Mouse (Mus musculus) hindbrain, embryonic 15.5 days (tissue): Measurements from ENCODE around the gene Btbd19. TPM values are rescaled to one million over a fixed set of nuclear protein-coding genes. Genes with fewer than 3 reads are reported as not detected.
A peak's percentile ranks its signal among the peaks of the same experiment; 100 is the strongest.

ENCODE experiments used
- ATAC-seq: fragments of 200-750 bp; cut with Nextera tagmentation; 2 replicates; pipeline ENCODE4 v1.8.0; 2017; ENCODE audit warnings: low read depth, moderate number of reproducible peaks, moderate TSS enrichment; ENCODE audit not compliant: low FRiP score
- H3K27ac ChIP-seq: fragments of 300-500 bp; sonication (generic); replicated peaks from 2 replicates; pipeline ENCODE4 v1.5.1; 2015; ENCODE audit warnings: mild to moderate bottlenecking, inconsistent platforms
- H3K27me3 ChIP-seq: fragments of 300-500 bp; sonication (generic); 2 replicates; pipeline ENCODE4 v1.6.1; 2015; ENCODE audit warnings: control low read depth, inconsistent platforms
- H3K36me3 ChIP-seq: fragments of 300-500 bp; sonication (generic); 2 replicates; pipeline ENCODE4 v1.6.1; 2015; ENCODE audit warnings: control low read depth, inconsistent platforms
- H3K4me1 ChIP-seq: fragments of 300-500 bp; sonication (generic); replicated peaks from 2 replicates; pipeline ENCODE4 v1.6.1; 2015; ENCODE audit warnings: control low read depth, inconsistent platforms
- H3K4me2 ChIP-seq: fragments of 300-500 bp; sonication (generic); 2 replicates; pipeline ENCODE4 v1.6.1; 2015; ENCODE audit warnings: moderate library complexity, mild to moderate bottlenecking, inconsistent platforms
- H3K4me3 ChIP-seq: fragments of 300-500 bp; sonication (generic); 2 replicates; pipeline ENCODE4 v1.5.1; 2015; ENCODE audit warnings: mild to moderate bottlenecking, inconsistent platforms
- H3K9ac ChIP-seq: fragments of 300-500 bp; sonication (generic); 2 replicates; pipeline ENCODE4 v1.6.1; 2015; ENCODE audit warnings: inconsistent platforms
- H3K9me3 ChIP-seq: fragments of 300-500 bp; sonication (generic); 2 replicates; pipeline ENCODE4 v1.6.1; 2016; ENCODE audit warnings: control low read depth, inconsistent platforms
- WGBS: fragments of 180-500 bp; shearing (Covaris S2); methylation state at CpG from one replicate; pipeline ENCODE4 v1.1.7; 2015; 5-methylcytosine and 5-hydroxymethylcytosine counted together
- polyA plus RNA-seq: library from polyadenylated mRNA; unstranded; fragments of >200 nt; fragmentation: Nextera tagmentation; extraction: Ambion mirVana; gene quantifications from 2 replicates; pipeline ENCODE4 v1.2.1, GENCODE M21; 2015

Btbd19 gene
- polyA plus RNA-seq, 1 experiment from 2014 or later, result 4.7 TPM

GRCm38 (mm10) chr4:117123546-117124217, 1.8 kb downstream of the Btbd19 start:
- 89% methylated on average over 7 of the region's 9 CpGs for WGBS
- ATAC-seq, result no peak
- Histone ChIP-seq H3K4me1 (peaks cover 32% of the 10 kb centered on the region), H3K36me3 (peaks cover 10% of the 10 kb centered on the region), H3K4me2 (no peak overlapping the region), H3K27me3 (no peaks in the 10 kb centered on the region), H3K9ac (no peak overlapping the region), H3K27ac (no peak overlapping the region), H3K4me3 (no peak overlapping the region), H3K9me3 (no peaks in the 10 kb centered on the region)

GRCm38 (mm10) chr4:117122209-117122608, 3.3 kb downstream of the Btbd19 start:
- H3K4me1 ChIP-seq, result peaks cover 32% of the 10 kb centered on the region
- no peak overlapping the region for H3K4me2 ChIP-seq
- H3K27ac ChIP-seq, result no peak overlapping the region
- WGBS, result 87% methylated on average over 4 of the region's 4 CpGs
- no peak overlapping the region for H3K9ac ChIP-seq
- no peaks in the 10 kb centered on the region for H3K9me3 ChIP-seq
- H3K36me3 ChIP-seq, result no peaks in the 10 kb centered on the region
- no peak for ATAC-seq
- H3K27me3 ChIP-seq, result no peaks in the 10 kb centered on the region
- H3K4me3 ChIP-seq, result no peak overlapping the region

- Histone ChIP-seq H3K9ac (peak overlapping the region; percentile 84), H3K36me3 (no peaks in the 10 kb centered on the region), H3K4me2 (peak overlapping the region; percentile 100), H3K27ac (peak overlapping the region; percentile 93), H3K4me3 (peak overlapping the region; percentile 82), H3K4me1 (peaks cover 29% of the 10 kb centered on the region), H3K9me3 (no peaks in the 10 kb centered on the region), H3K27me3 (no peaks in the 10 kb centered on the region)
- ATAC-seq, result peak; percentile 95
- under 1% methylated on average over 69 of the region's 69 CpGs for WGBS
Measured at GRCm38 (mm10) chr4:117120445-117121414, 4.8 kb downstream of the Btbd19 start.

- 0 out of 2 replicates have a peak, but pooled peaks cover under 1% of the 10 kb centered on the region for H3K36me3 ChIP-seq
- no peaks in the 10 kb centered on the region for H3K9me3 ChIP-seq
- peaks cover 22% of the 10 kb centered on the region for H3K4me1 ChIP-seq
- H3K4me3 ChIP-seq, result peak overlapping the region; percentile 82
- peak overlapping the region; percentile 84 for H3K9ac ChIP-seq
- peak overlapping the region; percentile 93 for H3K27ac ChIP-seq
- 5% methylated on average over 10 of the region's 10 CpGs for WGBS
- no peak; the same call in 1 of the 2 replicates for ATAC-seq
- no peaks in the 10 kb centered on the region for H3K27me3 ChIP-seq
- peak overlapping the region; percentile 100 for H3K4me2 ChIP-seq
Measured at GRCm38 (mm10) chr4:117120052-117120444, 5.5 kb downstream of the Btbd19 start.

- H3K4me3 ChIP-seq, result peak overlapping the region; percentile 82
- peak overlapping the region; percentile 93 for H3K27ac ChIP-seq
- no peaks in the 10 kb centered on the region for H3K27me3 ChIP-seq
- no peak for ATAC-seq
- H3K36me3 ChIP-seq, result peaks cover 4% of the 10 kb centered on the region; the same call in 1 of the 2 replicates
- H3K9me3 ChIP-seq, result no peaks in the 10 kb centered on the region
- peak overlapping the region; percentile 100 for H3K4me2 ChIP-seq
- peaks cover 18% of the 10 kb centered on the region for H3K4me1 ChIP-seq
- WGBS, result 80% methylated on average over 5 of the region's 5 CpGs
- H3K9ac ChIP-seq, result peak overlapping the region; percentile 84
Measured at GRCm38 (mm10) chr4:117119636-117120035, 5.9 kb downstream of the Btbd19 start.

- H3K9me3 ChIP-seq, result no peaks in the 10 kb centered on the region
- no peak overlapping the region for H3K9ac ChIP-seq
- no peaks in the 10 kb centered on the region for H3K27me3 ChIP-seq
- no peak overlapping the region for H3K27ac ChIP-seq
- H3K4me1 ChIP-seq, result peaks cover 14% of the 10 kb centered on the region
- 96% methylated on average over 7 of the region's 7 CpGs for WGBS
- H3K36me3 ChIP-seq, result peaks cover 11% of the 10 kb centered on the region; the same call in 1 of the 2 replicates
- H3K4me2 ChIP-seq, result no peak overlapping the region
- H3K4me3 ChIP-seq, result no peak overlapping the region
- no peak for ATAC-seq
Measured at GRCm38 (mm10) chr4:117117931-117118330, 7.6 kb downstream of the Btbd19 start.

GRCm38 (mm10) chr4:117115592-117115991, 9.9 kb downstream of the Btbd19 start:
- 87% methylated on average over 5 of the region's 5 CpGs for WGBS
- H3K27me3 ChIP-seq, result no peaks in the 10 kb centered on the region
- H3K36me3 ChIP-seq, result peaks cover 26% of the 10 kb centered on the region
- ATAC-seq, result no peak
- no peaks in the 10 kb centered on the region for H3K9me3 ChIP-seq
- H3K4me1 ChIP-seq, result peaks cover 7% of the 10 kb centered on the region
- H3K4me2 ChIP-seq, result no peak overlapping the region
- no peak overlapping the region for H3K4me3 ChIP-seq
- H3K27ac ChIP-seq, result no peak overlapping the region
- H3K9ac ChIP-seq, result no peak overlapping the region

- Histone ChIP-seq H3K27me3 (no peaks in the 10 kb centered on the region), H3K27ac (no peak overlapping the region), H3K4me2 (no peak overlapping the region), H3K9me3 (no peaks in the 10 kb centered on the region), H3K4me1 (no peaks in the 10 kb centered on the region), H3K36me3 (peaks cover 45% of the 10 kb centered on the region), H3K9ac (no peak overlapping the region), H3K4me3 (no peak overlapping the region)
- ATAC-seq, result no peak
- 75% methylated on average over 1 of the region's 1 CpGs for WGBS
Measured at GRCm38 (mm10) chr4:117113237-117113636, 12.3 kb downstream of the Btbd19 start.

GRCm38 (mm10) chr4:117110985-117111384, 14.5 kb downstream of the Btbd19 start:
- Histone ChIP-seq H3K9me3 (no peaks in the 10 kb centered on the region), H3K27ac (no peak overlapping the region), H3K4me1 (no peaks in the 10 kb centered on the region), H3K27me3 (no peaks in the 10 kb centered on the region), H3K9ac (no peak overlapping the region), H3K4me2 (no peak overlapping the region), H3K36me3 (peaks cover 46% of the 10 kb centered on the region), H3K4me3 (no peak overlapping the region)
- WGBS, result 90% methylated on average over 11 of the region's 11 CpGs
- ATAC-seq, result no peak

- Histone ChIP-seq H3K9ac (no peak overlapping the region), H3K27me3 (no peaks in the 10 kb centered on the region), H3K4me3 (no peak overlapping the region), H3K4me2 (no peak overlapping the region), H3K36me3 (peaks cover 46% of the 10 kb centered on the region), H3K27ac (no peak overlapping the region), H3K9me3 (no peaks in the 10 kb centered on the region), H3K4me1 (no peaks in the 10 kb centered on the region)
- 93% methylated on average over 13 of the region's 13 CpGs for WGBS
- ATAC-seq, result no peak
Measured at GRCm38 (mm10) chr4:117110249-117110648, 15.3 kb downstream of the Btbd19 start.

- no peak for ATAC-seq
- no peak overlapping the region for H3K9ac ChIP-seq
- no peaks in the 10 kb centered on the region for H3K27me3 ChIP-seq
- no peak overlapping the region for H3K4me3 ChIP-seq
- 0 out of 2 replicates have a peak, but pooled peaks cover 5% of the 10 kb centered on the region for H3K4me1 ChIP-seq
- no peak overlapping the region for H3K4me2 ChIP-seq
- WGBS, result 91% methylated on average over 25 of the region's 25 CpGs
- peaks cover 40% of the 10 kb centered on the region for H3K36me3 ChIP-seq
- H3K9me3 ChIP-seq, result no peaks in the 10 kb centered on the region
- H3K27ac ChIP-seq, result no peak overlapping the region
Measured at GRCm38 (mm10) chr4:117109330-117109729, 16.2 kb downstream of the Btbd19 start.

- Histone ChIP-seq H3K36me3 (peaks cover 40% of the 10 kb centered on the region), H3K9me3 (no peaks in the 10 kb centered on the region), H3K27me3 (no peaks in the 10 kb centered on the region), H3K9ac (no peak overlapping the region), H3K27ac (no peak overlapping the region), H3K4me3 (no peak overlapping the region), H3K4me1 (0 out of 2 replicates have a peak, but pooled peaks cover 5% of the 10 kb centered on the region), H3K4me2 (no peak overlapping the region)
- 98% methylated on average over 6 of the region's 6 CpGs for WGBS
- ATAC-seq, result no peak
Measured at GRCm38 (mm10) chr4:117108524-117108849, 17.0 kb downstream of the Btbd19 start.
